Mouse (Mus musculus): Measurements from ENCODE around the gene Tac4. TPM values are rescaled to one million over a fixed set of nuclear protein-coding genes. Genes with fewer than 3 reads are reported as not detected.

The Tac4 gene
- polyA plus RNA-seq, 1 experiment from 2014 or later, result 0.21 TPM

DNA sequence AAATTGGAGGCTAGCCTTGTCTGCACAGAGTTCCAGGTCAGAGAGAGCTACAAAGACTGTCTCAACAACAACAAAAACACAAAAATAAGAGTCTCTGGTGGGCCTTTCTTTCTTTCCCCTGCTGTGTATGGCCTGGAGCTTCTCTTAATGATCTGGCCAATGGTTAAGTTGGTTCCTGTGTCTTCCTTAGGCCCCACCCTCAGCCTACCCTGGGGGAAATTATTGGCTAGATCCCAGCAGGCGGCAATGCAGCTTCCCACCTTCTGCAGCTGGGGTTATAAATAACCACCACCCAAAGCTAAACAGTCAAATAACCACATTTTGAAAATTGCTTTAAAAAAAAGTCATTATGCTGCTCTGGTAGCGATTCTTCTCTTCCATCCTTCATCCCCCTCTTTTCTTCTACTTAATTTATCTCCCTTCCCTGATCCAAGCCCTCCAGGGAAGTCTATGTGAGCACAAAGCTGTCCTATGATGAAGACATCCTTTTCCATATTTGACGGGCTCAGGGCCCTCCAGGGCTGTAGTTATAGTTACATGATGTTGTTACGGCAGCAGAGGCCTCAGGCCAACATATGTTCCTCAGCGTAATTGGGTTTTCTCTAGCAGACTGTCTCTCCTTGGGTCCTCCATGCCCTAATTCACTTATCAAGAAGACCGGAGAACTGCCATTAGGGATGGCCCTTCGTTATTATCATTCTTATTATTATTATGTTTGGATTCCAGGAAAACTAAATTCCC lies 54.1 kb downstream of the Tac4 start:
- ATAC-seq (ENCODE audit: low read depth), result no peak
- 59% methylated on average over 7 of the region's 7 CpGs for WGBS
- no peaks in the 10 kb centered on the region for H3K36me3 ChIP-seq (ENCODE audit: control insufficient read depth, insufficient read depth, low read length)

GRCm38 (mm10) chr11:95318116-95318515 lies 56.8 kb downstream of the Tac4 start:
- ATAC-seq (ENCODE audit: low read depth), result no peak

More for the DNA sequence above, 54.1 kb downstream of the Tac4 start:
- no peak overlapping the region for H3K4me3 ChIP-seq (ENCODE audit: low read depth, low read length)
- H3K9ac ChIP-seq (replicated peaks; ENCODE audit: low read depth, low read length), result no peak overlapping the region
- no peak overlapping the region for H3K4me2 ChIP-seq (ENCODE audit: low read depth, low read length)
- H3K27me3 ChIP-seq (ENCODE audit: control insufficient read depth, insufficient read depth, low read length), result no peaks in the 10 kb centered on the region
- H3K4me1 ChIP-seq (ENCODE audit: control insufficient read depth, insufficient read depth, low read length), result peaks cover 7% of the 10 kb centered on the region; the same call in 1 of the 2 replicates
- no peaks in the 10 kb centered on the region for H3K9me3 ChIP-seq (ENCODE audit: control insufficient read depth, low read length)
- H3K27ac ChIP-seq (ENCODE audit: low read depth, low read length), result no peak overlapping the region

More at GRCm38 (mm10) chr11:95318116-95318515, 56.8 kb downstream of the Tac4 start:
- H3K36me3 ChIP-seq (ENCODE audit: control insufficient read depth, insufficient read depth, low read length), result no peaks in the 10 kb centered on the region
- H3K27me3 ChIP-seq (ENCODE audit: control insufficient read depth, insufficient read depth, low read length), result no peaks in the 10 kb centered on the region
- H3K4me1 ChIP-seq (ENCODE audit: control insufficient read depth, insufficient read depth, low read length), result no peaks in the 10 kb centered on the region
- no peak overlapping the region for H3K4me3 ChIP-seq (ENCODE audit: low read depth, low read length)
- no peak overlapping the region for H3K27ac ChIP-seq (ENCODE audit: low read depth, low read length)
- WGBS, result 88% methylated on average over 9 of the region's 9 CpGs
- H3K9ac ChIP-seq (replicated peaks; ENCODE audit: low read depth, low read length), result no peak overlapping the region
- no peak overlapping the region for H3K4me2 ChIP-seq (ENCODE audit: low read depth, low read length)
- H3K9me3 ChIP-seq (ENCODE audit: control insufficient read depth, low read length), result no peaks in the 10 kb centered on the region

Other genes with a start within 250 kb of the Tac4 start
- 21.8 and 23.1 TPM in 2 replicates for gene Pdk2, start 220.2 kb upstream of the Tac4 start, polyA plus RNA-seq (2014; fragmentation: Nextera tagmentation; extraction: Ambion mirVana)
- gene Itga3, start 184.7 kb upstream of the Tac4 start, polyA plus RNA-seq (2014; fragmentation: Nextera tagmentation; extraction: Ambion mirVana), result 13.8 and 13.9 TPM in 2 replicates
- gene Dlx3, start 141.4 kb upstream of the Tac4 start, polyA plus RNA-seq (2014; fragmentation: Nextera tagmentation; extraction: Ambion mirVana), result 0.23 TPM in 1 of 2 replicates, not detected in the other
- gene Dlx4, start 115.3 kb upstream of the Tac4 start, polyA plus RNA-seq (2014; fragmentation: Nextera tagmentation; extraction: Ambion mirVana), result not detected in 2 replicates
- gene Kat7, start 48.7 kb downstream of the Tac4 start, polyA plus RNA-seq (2014; fragmentation: Nextera tagmentation; extraction: Ambion mirVana), result 55.5 and 65.3 TPM in 2 replicates
- gene Fam117a, start 75.5 kb downstream of the Tac4 start, polyA plus RNA-seq (2014; fragmentation: Nextera tagmentation; extraction: Ambion mirVana), result 1.7 and 2.4 TPM in 2 replicates
- 155 and 163 TPM in 2 replicates for gene Slc35b1, start 123.2 kb downstream of the Tac4 start, polyA plus RNA-seq (2014; fragmentation: Nextera tagmentation; extraction: Ambion mirVana)
- gene Spop, start 152.6 kb downstream of the Tac4 start, polyA plus RNA-seq (2014; fragmentation: Nextera tagmentation; extraction: Ambion mirVana), result 166 and 198 TPM in 2 replicates

Measured in neural tube, embryonic 14.5 days (tissue).